Mouse (Mus musculus) intestine, embryonic 14.5 days (tissue): ENCODE measurements around the gene AF067063. TPM values are rescaled to one million over a fixed set of nuclear protein-coding genes. Genes with fewer than 3 reads are reported as not detected.

Experiments
- ATAC-seq: fragments of 200-750 bp; cut with Nextera tagmentation; replicated peaks from 2 replicates; pipeline ENCODE4 v1.8.0; 2017; ENCODE audit warnings: low read depth, moderate number of reproducible peaks, moderate TSS enrichment, moderate library complexity; ENCODE audit not compliant: low FRiP score, low TSS enrichment
- DNase-seq: peaks from one replicate; pipeline ENCODE4 v3.0.0-alpha.2; 2018; ENCODE audit warnings: low spot score
- H3K27ac ChIP-seq: fragments of 300-500 bp; sonication (generic); 2 replicates; pipeline ENCODE4 v1.5.1; 2014; ENCODE audit warnings: low read depth, mild to moderate bottlenecking, control low read depth
- H3K27me3 ChIP-seq: fragments of 300-500 bp; sonication (generic); replicated peaks from 2 replicates; pipeline ENCODE4 v1.6.1; 2014; ENCODE audit warnings: low read length, control low read depth; ENCODE audit not compliant: control insufficient read depth, insufficient read depth
- H3K36me3 ChIP-seq: fragments of 300-500 bp; sonication (generic); 2 replicates; pipeline ENCODE4 v1.6.1; 2014; ENCODE audit warnings: low read length, control low read depth; ENCODE audit not compliant: control insufficient read depth, insufficient read depth
- H3K4me1 ChIP-seq: fragments of 300-500 bp; sonication (generic); replicated peaks from 2 replicates; pipeline ENCODE4 v1.6.1; 2014; ENCODE audit warnings: low read length, control low read depth, mixed read lengths; ENCODE audit not compliant: control insufficient read depth, insufficient read depth
- H3K4me2 ChIP-seq: fragments of 300-500 bp; sonication (generic); 2 replicates; pipeline ENCODE4 v1.6.1; 2014; ENCODE audit warnings: low read length
- H3K4me3 ChIP-seq: fragments of 300-500 bp; sonication (generic); 2 replicates; pipeline ENCODE4 v1.5.1; 2014; ENCODE audit warnings: low read depth, low read length, control low read depth, mixed read lengths
- H3K9ac ChIP-seq: fragments of 300-500 bp; sonication (generic); 2 replicates; pipeline ENCODE4 v1.6.1; 2014; ENCODE audit warnings: mild to moderate bottlenecking, low read length
- H3K9me3 ChIP-seq: fragments of 300-500 bp; sonication (generic); 2 replicates; pipeline ENCODE4 v1.6.1; 2016; ENCODE audit warnings: low read length, control low read depth; ENCODE audit not compliant: control insufficient read depth
- WGBS: fragments of 180-500 bp; shearing (Covaris S2); extraction: QIAGEN DNeasy Blood & Tissue Kit; methylation state at CpG from one replicate; pipeline ENCODE4 v1.1.7; 2014; 5-methylcytosine and 5-hydroxymethylcytosine counted together
- polyA plus RNA-seq: library from polyadenylated mRNA; unstranded; fragments of >200 nt; fragmentation: Nextera tagmentation; extraction: Ambion mirVana; gene quantifications from 2 replicates; pipeline ENCODE4 v1.2.1, GENCODE M21; 2014

AF067063 gene
- polyA plus RNA-seq, 1 experiment from 2014 or later: not detected

DNA sequence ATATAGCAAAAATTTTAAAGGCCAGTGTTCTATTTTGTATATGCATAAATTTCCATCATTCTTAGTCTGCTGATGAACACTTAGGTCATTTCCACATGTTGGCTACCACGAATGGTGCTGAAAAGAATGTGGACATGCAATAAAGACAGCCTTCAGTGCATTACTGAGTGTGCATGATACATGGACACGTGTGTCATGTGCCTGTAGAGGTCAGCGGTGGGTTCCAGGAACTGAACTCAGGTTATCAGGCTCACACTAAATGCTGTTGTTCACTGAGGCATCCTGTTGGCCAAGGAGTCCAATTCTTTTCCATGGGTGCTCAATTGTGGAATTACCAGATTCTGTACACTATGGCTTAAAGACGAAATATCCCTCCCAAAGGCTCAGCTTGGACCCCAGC lies 46.4 kb downstream of the AF067063 start:
- no peak overlapping the region for H3K4me3 ChIP-seq
- no peaks in the 10 kb centered on the region for H3K4me1 ChIP-seq
- H3K9me3 ChIP-seq: no peaks in the 10 kb centered on the region
- peaks cover 95% of the 10 kb centered on the region for H3K36me3 ChIP-seq
- 85% methylated on average over 4 of the region's 4 CpGs for WGBS
- ATAC-seq (no peak), DNase-seq (no peak)
- no peaks in the 10 kb centered on the region for H3K27me3 ChIP-seq
- no peak overlapping the region for H3K27ac ChIP-seq
- H3K9ac ChIP-seq: no peak overlapping the region
- H3K4me2 ChIP-seq: no peak overlapping the region

Other genes with a start within 250 kb of the AF067063 start
- 0.09 TPM in 1 of 2 replicates, not detected in the other for gene Ccl28, start 206.4 kb downstream of the AF067063 start, polyA plus RNA-seq
- gene Hmgcs1, start 139.8 kb downstream of the AF067063 start, polyA plus RNA-seq: 218 and 236 TPM in 2 replicates
- 0.58 and 0.76 TPM in 2 replicates for gene Nim1k, start 74.3 kb downstream of the AF067063 start, polyA plus RNA-seq
- gene Zfp131, start 39.3 kb downstream of the AF067063 start, polyA plus RNA-seq: 35.6 and 39.5 TPM in 2 replicates
- not detected in 2 replicates for gene D13Ertd608e, start 5.8 kb upstream of the AF067063 start, polyA plus RNA-seq
- not detected in 2 replicates for gene Tcstv1, start 64.6 kb upstream of the AF067063 start, polyA plus RNA-seq
- gene Gm21761, start 99.1 kb upstream of the AF067063 start, polyA plus RNA-seq: not detected in 2 replicates
- gene B020031M17Rik, start 120.6 kb upstream of the AF067063 start, polyA plus RNA-seq: not detected in 2 replicates
- gene Gm36079, start 196.8 kb upstream of the AF067063 start, polyA plus RNA-seq: not detected in 2 replicates
- gene Gm21188, start 222.0 kb upstream of the AF067063 start, polyA plus RNA-seq: not detected in 2 replicates